Mouse (Mus musculus) heart, adult 9 months (tissue): ENCODE measurements around the gene Trim21.
A peak's percentile ranks its signal among the peaks of the same experiment; 100 is the strongest.

Experiments used
- DNase-seq, 2 experiments: peaks; one replicate each; pipeline ENCODE4 v3.0.0; 2022; ENCODE audit warnings: low spot score in 2 of 2

Gene Trim21

GRCm38 (mm10) chr7:102564999-102565997 lies at the start of gene Trim21:
TSS of gene Trim21 (minus strand) at chr7:102565486.
- DNase-seq, result peak; percentile 93

DNA sequence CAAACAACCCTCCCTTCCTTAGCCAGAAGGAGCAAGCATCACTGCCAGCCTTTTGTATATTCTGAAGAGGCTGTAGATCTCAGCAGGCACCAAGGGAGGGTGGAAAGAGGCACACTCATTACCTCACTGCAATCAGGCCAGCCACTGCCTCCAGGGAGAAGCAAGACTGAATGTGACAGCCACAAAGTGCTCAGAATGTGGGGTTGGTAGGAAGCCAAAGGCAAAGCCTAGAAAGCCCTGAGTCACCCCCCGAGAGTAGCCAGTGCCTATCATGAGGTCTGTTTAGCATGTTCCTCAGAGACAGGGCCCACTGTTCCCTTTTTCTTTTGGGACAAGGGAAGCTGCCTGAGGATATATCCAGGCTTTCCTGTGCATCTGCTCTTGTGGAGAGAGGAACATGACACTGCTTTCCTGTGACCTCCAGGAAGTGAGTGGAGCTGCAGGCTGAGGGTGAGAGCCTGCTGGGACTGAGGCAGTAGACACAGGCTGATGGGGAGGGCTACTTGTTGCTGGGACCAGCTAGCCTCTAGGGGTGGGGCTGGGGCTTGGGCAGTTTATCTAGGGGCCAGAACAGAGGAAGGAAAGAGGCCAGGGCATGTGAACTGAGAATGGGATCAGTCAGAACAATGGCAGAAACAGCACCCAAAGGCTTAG lies 32.2 kb upstream of the Trim21 start, which contains the start of gene Olfr552:
Gene Olfr552 (plus strand): TSS at position 393 of the 654 bp plus-strand sequence.
- DNase-seq, result no peak

DNA sequence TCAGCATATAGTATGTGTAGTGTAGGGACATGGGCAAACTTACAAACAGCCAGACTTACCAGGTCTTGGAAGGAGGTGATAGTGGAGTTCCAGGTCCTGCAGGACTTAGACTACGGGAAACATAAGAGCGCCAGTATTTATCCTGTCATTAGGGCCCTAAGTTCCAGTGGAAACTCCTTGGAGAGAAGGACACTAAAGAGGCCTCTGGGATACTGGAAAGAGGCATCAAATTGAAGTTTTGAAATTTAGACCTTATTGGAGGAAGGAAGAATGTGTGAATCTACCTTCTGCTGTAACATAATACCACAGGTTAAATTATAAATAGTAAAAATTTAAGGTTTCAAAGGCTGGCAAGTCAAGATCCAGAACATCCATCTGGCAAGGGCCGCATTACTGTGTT lies 26.5 kb upstream of the Trim21 start, which contains the start of gene Olfr551:
Gene Olfr551 (minus strand): TSS at position 101 of the 400 bp plus-strand sequence.
- no peak for DNase-seq

DNA sequence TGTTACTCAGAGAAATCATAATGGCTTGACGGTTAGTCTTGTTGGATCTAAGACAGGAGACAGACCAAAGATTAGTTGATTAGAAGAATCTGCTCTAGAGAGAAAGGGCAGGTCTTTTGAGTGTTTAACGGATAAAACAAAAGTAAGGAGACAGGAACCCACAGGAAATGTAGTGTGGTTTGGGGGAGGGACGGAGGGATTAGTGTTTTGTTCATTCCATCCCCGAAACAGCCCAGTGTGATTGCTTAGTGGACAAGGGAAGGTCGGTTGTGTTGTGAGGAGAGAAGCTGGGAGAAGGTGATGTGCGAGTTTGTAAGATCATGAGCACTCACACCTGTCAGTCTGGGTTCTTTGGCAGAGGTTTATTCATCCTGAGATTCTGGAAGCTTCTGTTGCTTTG lies 10.7 kb upstream of the Trim21 start:
- DNase-seq, result no peak

DNA sequence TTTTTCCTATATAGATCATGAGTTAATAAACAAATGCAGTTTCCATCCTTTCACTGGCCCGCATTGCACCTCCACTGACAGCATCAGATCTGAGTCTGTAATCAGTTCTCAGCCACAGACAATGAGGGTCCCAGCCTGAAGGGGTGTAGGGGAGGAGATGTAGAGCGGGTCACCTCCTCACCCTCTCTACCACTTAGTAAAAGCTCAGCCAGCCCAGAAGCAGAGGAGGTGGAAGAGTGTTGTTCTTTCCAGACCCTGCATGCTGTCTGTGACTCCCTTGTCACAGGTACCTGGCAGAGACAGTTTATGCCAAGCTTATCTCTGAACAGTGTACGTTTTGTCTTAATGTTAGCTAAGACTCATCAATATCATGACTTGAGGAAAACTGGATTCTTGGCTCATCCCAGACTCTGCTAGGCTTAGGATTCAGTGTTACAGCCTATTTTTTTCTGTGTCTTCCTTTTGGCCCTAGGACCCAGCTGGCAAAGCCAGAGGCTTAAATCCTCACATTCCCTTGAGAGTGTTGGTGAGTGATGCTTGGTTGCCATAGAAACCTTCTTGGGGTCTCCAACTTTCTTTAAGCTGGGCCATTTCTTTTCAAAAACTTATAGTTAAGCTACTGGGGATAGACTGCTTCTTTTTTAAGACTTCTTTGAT lies 8.0 kb upstream of the Trim21 start:
- DNase-seq, result no peak

DNA sequence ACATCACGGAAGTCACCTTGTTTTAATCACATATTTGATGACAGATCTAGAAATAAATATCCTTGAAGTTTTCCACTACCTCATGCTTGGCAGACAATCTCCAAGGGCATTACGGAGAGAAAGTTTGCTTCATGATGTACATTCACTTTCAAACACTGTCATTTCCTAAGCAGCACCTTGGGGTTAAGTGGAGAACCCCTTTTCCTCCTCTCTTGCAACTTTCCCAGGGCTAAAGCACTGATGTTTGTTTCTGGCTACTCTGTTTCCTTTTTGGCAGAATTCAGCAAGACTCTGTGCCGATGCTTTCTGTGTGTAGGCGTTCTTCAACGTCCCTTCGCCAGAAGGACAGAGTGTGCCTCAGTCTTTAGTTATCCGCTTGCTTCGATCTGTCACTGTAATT lies 5.9 kb upstream of the Trim21 start, which contains the start of gene Olfr550:
Gene Olfr550 (plus strand): TSS at position 301 of the 400 bp plus-strand sequence.
- DNase-seq, result peak in 1 of 2 experiments; percentile 10

GRCm38 (mm10) chr7:102566219-102566618 lies 933 bp upstream of the Trim21 start:
- DNase-seq, result no peak

- DNase-seq, result no peak
Observed at GRCm38 (mm10) chr7:102553279-102553678, 12.0 kb downstream of the Trim21 start.

- no peak for DNase-seq
Observed at GRCm38 (mm10) chr7:102549570-102549969, 15.7 kb downstream of the Trim21 start, which contains the start of gene Olfr549. TSS of gene Olfr549 (plus strand) at chr7:102549870.

GRCm38 (mm10) chr7:102541251-102541650 lies 24.0 kb downstream of the Trim21 start:
- no peak for DNase-seq

- no peak for DNase-seq
Observed at GRCm38 (mm10) chr7:102540596-102540995, 24.7 kb downstream of the Trim21 start, which contains the start of gene Olfr548-ps1. TSS of gene Olfr548-ps1 (plus strand) at chr7:102540896.

DNA sequence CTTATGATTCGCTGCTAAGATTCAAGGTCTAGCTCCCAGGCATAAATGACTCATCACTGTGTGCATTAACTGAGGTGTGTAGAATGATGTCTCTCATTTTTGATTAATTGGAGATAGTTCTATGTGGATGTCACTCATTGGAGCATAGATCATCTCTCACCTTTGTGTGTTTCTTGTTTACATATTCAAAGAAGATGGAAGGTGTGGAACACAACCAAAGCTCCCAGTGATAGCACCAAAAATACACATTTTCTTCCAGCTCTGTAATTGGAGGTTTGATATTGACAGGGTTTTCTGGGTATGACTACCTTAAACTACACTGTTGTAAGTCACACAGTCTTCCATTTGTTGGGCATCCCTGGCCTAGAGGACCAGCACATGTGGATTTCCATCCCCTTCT lies 30.8 kb downstream of the Trim21 start, which contains the start of gene Olfr547:
Gene Olfr547 (plus strand): TSS at position 301 of the 400 bp plus-strand sequence.
- no peak for DNase-seq

GRCm38 (mm10) chr7:102529052-102529451 lies 36.2 kb downstream of the Trim21 start:
- no peak for DNase-seq

GRCm38 (mm10) chr7:102517051-102517335 lies 48.3 kb downstream of the Trim21 start:
- no peak for DNase-seq

GRCm38 (mm10) chr7:102516261-102517050 lies 48.8 kb downstream of the Trim21 start:
- DNase-seq, result no peak

- DNase-seq, result no peak
Observed at GRCm38 (mm10) chr7:102514144-102514543, 51.1 kb downstream of the Trim21 start.

GRCm38 (mm10) chr7:102512814-102513435 lies 52.4 kb downstream of the Trim21 start:
- DNase-seq, result peak; percentile 62 to 71

DNA sequence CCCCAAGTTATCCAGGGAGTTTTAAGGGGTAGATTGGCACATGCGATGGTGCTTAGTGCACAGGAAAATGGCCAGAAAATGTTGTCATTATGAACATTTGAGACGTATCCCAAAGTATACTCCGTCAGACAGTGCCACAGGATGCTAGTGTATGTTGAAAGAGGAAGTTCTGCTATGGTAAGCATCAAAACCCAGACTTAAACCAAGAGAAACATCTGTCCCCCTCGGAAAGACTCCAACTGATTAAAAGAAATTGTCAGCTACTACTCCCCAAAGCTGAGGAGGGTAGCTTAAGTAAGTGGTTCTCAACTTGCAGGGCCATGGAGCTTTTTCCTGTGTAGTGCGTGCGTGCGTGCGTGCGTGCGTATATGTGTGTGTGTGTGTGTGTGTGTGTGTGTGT lies 53.4 kb downstream of the Trim21 start:
- no peak for DNase-seq

- DNase-seq, result no peak
Observed at GRCm38 (mm10) chr7:102509726-102510125, 55.6 kb downstream of the Trim21 start.

DNA sequence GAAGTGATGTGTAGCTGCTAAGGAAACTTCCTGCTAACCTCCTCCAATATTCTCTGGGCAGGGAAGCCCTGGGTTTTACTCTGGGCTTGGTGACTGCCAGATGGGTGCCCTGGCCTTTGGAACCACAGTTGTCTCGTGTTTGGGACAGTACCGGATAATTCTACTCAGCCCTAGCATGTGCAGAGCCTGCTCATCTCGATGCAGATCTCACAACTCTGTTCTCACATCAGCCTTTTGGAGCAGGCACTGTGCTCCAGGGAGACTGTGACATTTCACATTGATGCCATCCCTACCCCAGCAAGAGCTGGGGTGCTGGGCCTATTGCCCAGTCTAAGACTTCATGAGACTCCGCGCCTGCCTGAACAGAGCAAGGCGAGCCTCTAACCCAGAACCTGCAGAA lies 56.6 kb downstream of the Trim21 start:
- no peak for DNase-seq

- no peak for DNase-seq
Observed at GRCm38 (mm10) chr7:102508066-102508465, 57.2 kb downstream of the Trim21 start.
